Mouse (Mus musculus) hindbrain, embryonic 15.5 days (tissue): ENCODE results near the gene Vps35. TPM values are rescaled to one million over a fixed set of nuclear protein-coding genes. Genes with fewer than 3 reads are reported as not detected.

Experiments
- ATAC-seq: fragments of 200-750 bp; cut with Nextera tagmentation; 2 replicates; pipeline ENCODE4 v1.8.0; 2017; ENCODE audit warnings: low read depth, moderate number of reproducible peaks, moderate TSS enrichment; ENCODE audit not compliant: low FRiP score
- H3K27ac ChIP-seq: fragments of 300-500 bp; sonication (generic); replicated peaks from 2 replicates; pipeline ENCODE4 v1.5.1; 2015; ENCODE audit warnings: mild to moderate bottlenecking, inconsistent platforms
- H3K27me3 ChIP-seq: fragments of 300-500 bp; sonication (generic); 2 replicates; pipeline ENCODE4 v1.6.1; 2015; ENCODE audit warnings: control low read depth, inconsistent platforms
- H3K36me3 ChIP-seq: fragments of 300-500 bp; sonication (generic); 2 replicates; pipeline ENCODE4 v1.6.1; 2015; ENCODE audit warnings: control low read depth, inconsistent platforms
- H3K4me1 ChIP-seq: fragments of 300-500 bp; sonication (generic); replicated peaks from 2 replicates; pipeline ENCODE4 v1.6.1; 2015; ENCODE audit warnings: control low read depth, inconsistent platforms
- H3K4me2 ChIP-seq: fragments of 300-500 bp; sonication (generic); 2 replicates; pipeline ENCODE4 v1.6.1; 2015; ENCODE audit warnings: moderate library complexity, mild to moderate bottlenecking, inconsistent platforms
- H3K4me3 ChIP-seq: fragments of 300-500 bp; sonication (generic); 2 replicates; pipeline ENCODE4 v1.5.1; 2015; ENCODE audit warnings: mild to moderate bottlenecking, inconsistent platforms
- H3K9ac ChIP-seq: fragments of 300-500 bp; sonication (generic); 2 replicates; pipeline ENCODE4 v1.6.1; 2015; ENCODE audit warnings: inconsistent platforms
- H3K9me3 ChIP-seq: fragments of 300-500 bp; sonication (generic); 2 replicates; pipeline ENCODE4 v1.6.1; 2016; ENCODE audit warnings: control low read depth, inconsistent platforms
- WGBS: fragments of 180-500 bp; shearing (Covaris S2); methylation state at CpG from one replicate; pipeline ENCODE4 v1.1.7; 2015; 5-methylcytosine and 5-hydroxymethylcytosine counted together
- polyA plus RNA-seq: library from polyadenylated mRNA; unstranded; fragments of >200 nt; fragmentation: Nextera tagmentation; extraction: Ambion mirVana; gene quantifications from 2 replicates; pipeline ENCODE4 v1.2.1, GENCODE M21; 2015

Vps35 gene
- polyA plus RNA-seq: 169 TPM in 2 replicates

- ATAC-seq: peak; percentile 99
Observed at GRCm38 (mm10) chr8:85299434-85300077, at the start of gene Vps35, which contains the start of gene Orc6. Vps35 (minus strand) TSS chr8:85299802. Orc6 (plus strand) TSS chr8:85299632.

DNA sequence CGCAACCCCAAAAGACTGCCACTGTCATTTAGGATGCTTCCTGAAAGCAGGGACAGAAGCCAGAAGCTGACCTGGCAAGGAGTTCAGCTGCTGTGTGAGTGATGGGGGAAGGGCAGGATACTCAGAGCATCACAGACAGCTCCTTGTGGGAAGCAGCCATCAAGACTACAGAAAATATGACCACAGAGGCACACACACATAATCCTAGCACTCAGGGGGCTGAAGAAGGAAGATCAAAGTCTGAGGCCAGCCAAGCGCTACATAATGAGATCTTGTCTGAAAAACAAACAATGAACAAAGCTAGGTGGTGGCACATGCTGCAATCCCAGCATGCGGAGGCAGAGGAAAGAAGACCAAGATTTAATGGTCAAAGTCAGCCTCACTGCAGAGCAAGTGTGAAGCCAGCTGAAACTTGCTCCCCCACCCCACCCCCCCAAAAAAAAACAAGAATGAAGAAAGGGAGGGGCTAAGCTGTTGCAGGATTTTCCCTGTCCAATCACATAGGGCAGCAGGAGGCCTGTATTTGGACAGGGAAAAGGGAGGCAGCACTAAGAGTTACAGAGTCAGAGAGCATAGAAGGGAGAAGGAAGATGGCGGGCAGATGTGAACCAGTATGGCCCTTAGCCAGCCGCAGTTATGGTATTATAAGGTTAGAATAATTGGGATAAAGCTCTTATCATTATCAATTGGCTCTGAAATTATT lies 40.4 kb upstream of the Vps35 start:
- Histone ChIP-seq H3K27ac (no peak overlapping the region), H3K36me3 (no peaks in the 10 kb centered on the region), H3K9ac (no peak overlapping the region), H3K9me3 (no peaks in the 10 kb centered on the region), H3K27me3 (no peaks in the 10 kb centered on the region), H3K4me1 (no peaks in the 10 kb centered on the region), H3K4me2 (no peak overlapping the region), H3K4me3 (no peak overlapping the region)
- no peak for ATAC-seq
- WGBS: 66% methylated on average over 5 of the region's 5 CpGs

More at GRCm38 (mm10) chr8:85299434-85300077, at the start of gene Vps35, which contains the start of gene Orc6:
- H3K9ac ChIP-seq: peak within 1 kb of the TSS; percentile 81
- no peaks in the 10 kb centered on the region for H3K27me3 ChIP-seq
- peak within 1 kb of the TSS; percentile 85 for H3K4me2 ChIP-seq
- H3K36me3 ChIP-seq: peaks cover 15% of the 10 kb centered on the region
- under 1% methylated on average over 63 of the region's 63 CpGs for WGBS
- H3K27ac ChIP-seq: peak within 1 kb of the TSS; percentile 99
- H3K9me3 ChIP-seq: no peaks in the 10 kb centered on the region
- H3K4me1 ChIP-seq: peaks cover 40% of the 10 kb centered on the region
- peak within 1 kb of the TSS; percentile 84 for H3K4me3 ChIP-seq

DNA sequence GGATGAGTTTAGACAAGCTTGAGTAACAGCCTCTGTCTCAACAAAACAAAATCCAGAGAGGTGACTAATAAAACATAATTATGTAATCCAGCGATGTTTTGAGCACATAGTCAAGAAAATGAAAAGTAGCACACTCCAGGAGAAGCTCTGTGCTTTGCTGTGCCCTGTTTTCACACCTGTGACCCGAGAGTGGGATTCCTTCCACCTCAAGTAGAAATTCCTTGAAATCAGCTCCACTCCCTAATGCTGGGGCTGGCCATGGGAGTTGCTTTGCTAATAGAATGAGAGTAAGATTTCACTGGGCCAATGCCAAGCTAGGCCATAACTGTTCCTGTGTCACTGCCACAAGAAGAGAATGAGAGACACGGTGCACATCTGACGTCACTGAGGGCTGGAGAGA lies 38.1 kb upstream of the Vps35 start:
- Histone ChIP-seq H3K9me3 (no peaks in the 10 kb centered on the region), H3K27me3 (no peaks in the 10 kb centered on the region), H3K4me2 (no peak overlapping the region), H3K27ac (no peak overlapping the region), H3K36me3 (no peaks in the 10 kb centered on the region), H3K9ac (no peak overlapping the region), H3K4me1 (no peaks in the 10 kb centered on the region), H3K4me3 (no peak overlapping the region)
- ATAC-seq: no peak
- 84% methylated on average over 4 of the region's 4 CpGs for WGBS

DNA sequence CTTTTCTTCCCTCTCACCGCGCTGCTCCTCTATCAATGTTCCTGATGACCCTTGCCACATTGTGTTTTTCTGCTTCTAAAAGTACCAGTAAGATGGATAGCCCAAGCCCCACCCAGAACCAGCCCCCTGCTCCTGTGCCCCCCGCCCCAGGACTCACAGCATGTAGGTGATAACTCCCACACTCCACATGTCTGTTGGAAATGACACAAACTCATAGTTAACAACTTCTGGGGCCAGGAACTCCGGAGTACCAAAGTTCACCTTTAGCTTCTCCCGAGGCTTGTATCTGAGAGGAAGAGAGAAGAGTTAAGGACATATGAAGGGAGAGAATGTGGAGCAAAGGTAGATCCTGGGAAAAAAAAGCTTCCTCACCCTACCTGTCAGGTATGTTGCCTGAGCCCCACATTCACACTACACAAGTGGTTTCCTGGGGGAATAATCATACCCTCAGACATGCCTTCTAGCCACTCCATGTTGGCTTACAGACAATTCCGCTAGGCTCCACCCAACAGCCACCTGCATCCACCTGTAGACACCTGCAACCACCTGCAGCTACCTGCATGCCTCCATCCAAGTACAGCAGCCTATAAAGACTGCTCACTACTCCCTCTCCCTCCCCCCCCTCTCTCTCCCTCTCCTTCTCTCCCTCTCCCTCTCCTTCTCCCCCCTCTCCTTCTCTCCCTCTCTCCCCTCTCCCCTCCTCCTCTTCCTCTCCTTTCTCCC lies 36.8 kb upstream of the Vps35 start:
- Histone ChIP-seq H3K4me1 (no peaks in the 10 kb centered on the region), H3K4me2 (no peak overlapping the region), H3K27me3 (no peaks in the 10 kb centered on the region), H3K9me3 (no peaks in the 10 kb centered on the region), H3K36me3 (no peaks in the 10 kb centered on the region), H3K9ac (no peak overlapping the region), H3K27ac (no peak overlapping the region), H3K4me3 (no peak overlapping the region)
- WGBS: 85% methylated on average over 6 of the region's 6 CpGs
- no peak for ATAC-seq

GRCm38 (mm10) chr8:85335105-85335504 lies 35.5 kb upstream of the Vps35 start:
- H3K4me2 ChIP-seq: no peak overlapping the region
- no peaks in the 10 kb centered on the region for H3K4me1 ChIP-seq
- no peaks in the 10 kb centered on the region for H3K9me3 ChIP-seq
- H3K27ac ChIP-seq: no peak overlapping the region
- no peak overlapping the region for H3K9ac ChIP-seq
- H3K36me3 ChIP-seq: no peaks in the 10 kb centered on the region
- ATAC-seq: no peak
- H3K4me3 ChIP-seq: no peak overlapping the region
- no peaks in the 10 kb centered on the region for H3K27me3 ChIP-seq

DNA sequence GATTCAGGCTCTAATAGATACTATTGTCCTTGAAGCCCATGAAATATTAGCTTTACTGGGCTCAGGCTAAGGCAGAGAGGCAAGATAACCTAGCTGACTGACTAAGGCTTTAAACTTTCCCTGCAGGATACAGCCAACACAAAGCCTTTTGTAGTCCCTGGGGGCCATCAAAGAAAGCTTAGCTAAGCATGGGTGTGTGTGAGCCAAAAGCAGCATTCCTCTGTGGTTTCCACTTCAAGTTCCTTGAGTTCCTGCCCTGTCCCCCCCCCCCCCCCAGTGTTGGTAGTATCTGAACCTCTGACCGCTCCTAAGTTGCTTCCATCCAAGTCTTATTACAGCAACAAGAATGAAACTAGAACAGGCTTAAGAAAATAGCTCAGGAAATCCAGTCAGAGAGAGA lies 29.9 kb upstream of the Vps35 start:
- Histone ChIP-seq H3K27ac (no peak overlapping the region), H3K4me1 (no peaks in the 10 kb centered on the region), H3K27me3 (no peaks in the 10 kb centered on the region), H3K4me3 (no peak overlapping the region), H3K4me2 (no peak overlapping the region), H3K9ac (no peak overlapping the region), H3K36me3 (no peaks in the 10 kb centered on the region), H3K9me3 (no peaks in the 10 kb centered on the region)
- ATAC-seq: no peak
- 74% methylated on average over 1 of the region's 1 CpGs for WGBS

GRCm38 (mm10) chr8:85327036-85327435 lies 27.4 kb upstream of the Vps35 start:
- no peak for ATAC-seq
- H3K4me2 ChIP-seq: no peak overlapping the region
- 80% methylated on average over 9 of the region's 9 CpGs for WGBS

GRCm38 (mm10) chr8:85323084-85323483 lies 23.5 kb upstream of the Vps35 start:
- H3K9ac ChIP-seq: no peak overlapping the region
- H3K4me3 ChIP-seq: no peak overlapping the region
- H3K27me3 ChIP-seq: no peaks in the 10 kb centered on the region
- 83% methylated on average over 3 of the region's 3 CpGs for WGBS
- no peak overlapping the region for H3K4me2 ChIP-seq
- no peak for ATAC-seq
- H3K27ac ChIP-seq: no peak overlapping the region
- H3K4me1 ChIP-seq: no peaks in the 10 kb centered on the region
- H3K36me3 ChIP-seq: no peaks in the 10 kb centered on the region
- H3K9me3 ChIP-seq: no peaks in the 10 kb centered on the region

More at GRCm38 (mm10) chr8:85327036-85327435, 27.4 kb upstream of the Vps35 start:
- Histone ChIP-seq H3K4me1 (no peaks in the 10 kb centered on the region), H3K36me3 (no peaks in the 10 kb centered on the region), H3K9ac (no peak overlapping the region), H3K27me3 (no peaks in the 10 kb centered on the region), H3K27ac (no peak overlapping the region), H3K9me3 (no peaks in the 10 kb centered on the region), H3K4me3 (no peak overlapping the region)

DNA sequence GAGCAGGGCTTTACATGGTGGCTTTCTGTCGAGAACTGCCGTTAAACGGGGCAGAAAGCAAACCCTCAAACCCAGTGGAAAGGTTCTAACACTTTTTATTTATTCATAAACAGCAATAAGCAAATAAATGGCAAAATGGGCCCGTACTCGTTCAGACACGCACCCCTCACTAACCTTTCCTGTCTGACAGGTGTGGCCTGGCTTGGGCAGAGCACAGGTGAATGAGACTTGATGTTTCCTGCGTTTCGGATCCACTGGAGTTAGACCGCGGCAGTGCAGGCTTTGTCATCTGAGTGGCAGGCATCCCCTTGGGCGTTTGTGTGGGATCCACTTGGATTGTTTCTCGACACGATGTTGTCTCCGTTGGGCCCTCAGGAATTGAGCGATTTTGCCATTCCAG lies 22.4 kb upstream of the Vps35 start:
- Histone ChIP-seq H3K9ac (no peak overlapping the region), H3K27me3 (no peaks in the 10 kb centered on the region), H3K4me3 (no peak overlapping the region), H3K27ac (no peak overlapping the region), H3K36me3 (no peaks in the 10 kb centered on the region), H3K9me3 (no peaks in the 10 kb centered on the region), H3K4me2 (no peak overlapping the region), H3K4me1 (no peaks in the 10 kb centered on the region)
- no peak for ATAC-seq
- WGBS: 88% methylated on average over 15 of the region's 15 CpGs

DNA sequence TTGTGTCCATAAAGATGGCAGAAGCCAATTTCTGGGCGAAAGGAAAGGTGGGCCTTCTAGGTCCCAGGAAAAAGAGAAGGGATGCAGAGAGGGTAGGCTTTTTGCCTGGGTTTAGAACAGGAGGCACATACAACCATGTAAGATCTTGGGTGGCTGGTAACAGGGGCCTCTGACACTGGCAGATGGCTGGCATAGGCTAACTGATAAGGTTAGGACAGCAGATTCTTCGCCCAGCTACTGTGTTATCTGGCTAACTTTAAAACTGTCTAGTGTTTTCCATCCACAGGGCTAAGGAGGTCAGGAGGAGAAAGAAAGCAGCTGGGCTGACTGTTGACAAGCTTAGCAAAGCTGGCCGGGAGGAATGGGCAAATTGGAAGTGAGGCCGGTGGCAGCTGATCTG lies 18.9 kb upstream of the Vps35 start:
- no peak overlapping the region for H3K27ac ChIP-seq
- H3K27me3 ChIP-seq: no peaks in the 10 kb centered on the region
- 94% methylated on average over 4 of the region's 4 CpGs for WGBS
- H3K9me3 ChIP-seq: no peaks in the 10 kb centered on the region
- no peak overlapping the region for H3K4me2 ChIP-seq
- H3K4me1 ChIP-seq: no peaks in the 10 kb centered on the region
- H3K4me3 ChIP-seq: no peak overlapping the region
- no peak for ATAC-seq
- no peaks in the 10 kb centered on the region for H3K36me3 ChIP-seq
- H3K9ac ChIP-seq: no peak overlapping the region

- no peaks in the 10 kb centered on the region for H3K9me3 ChIP-seq
- H3K9ac ChIP-seq: no peak overlapping the region
- no peak overlapping the region for H3K4me2 ChIP-seq
- H3K27ac ChIP-seq: no peak overlapping the region
- ATAC-seq: no peak
- H3K36me3 ChIP-seq: peaks cover 13% of the 10 kb centered on the region
- no peaks in the 10 kb centered on the region for H3K27me3 ChIP-seq
- no peaks in the 10 kb centered on the region for H3K4me1 ChIP-seq
- WGBS: 78% methylated on average over 3 of the region's 3 CpGs
- no peak overlapping the region for H3K4me3 ChIP-seq
Observed at GRCm38 (mm10) chr8:85313036-85313435, 13.4 kb upstream of the Vps35 start.

- no peaks in the 10 kb centered on the region for H3K9me3 ChIP-seq
- no peaks in the 10 kb centered on the region for H3K4me1 ChIP-seq
- ATAC-seq: no peak
- H3K27ac ChIP-seq: no peak overlapping the region
- peaks cover 24% of the 10 kb centered on the region for H3K36me3 ChIP-seq
- no peak overlapping the region for H3K4me3 ChIP-seq
- no peaks in the 10 kb centered on the region for H3K27me3 ChIP-seq
- no peak overlapping the region for H3K9ac ChIP-seq
- H3K4me2 ChIP-seq: no peak overlapping the region
Observed at GRCm38 (mm10) chr8:85311743-85312142, 12.1 kb upstream of the Vps35 start.
